Mouse (Mus musculus): Measurements from ENCODE around the gene Ocm.

Gene Ocm

GRCm38 (mm10) chr5:144002461-144003192 lies 23.8 kb downstream of the Ocm start:
- DNase-seq (ENCODE audit: low spot score in 2 of 2): no peak

GRCm38 (mm10) chr5:143999409-143999808 lies 27.1 kb downstream of the Ocm start:
- DNase-seq (ENCODE audit: low spot score in 2 of 2): no peak

- DNase-seq (ENCODE audit: low spot score in 2 of 2): no peak
Observed at GRCm38 (mm10) chr5:143994632-143995365, 31.7 kb downstream of the Ocm start.

- DNase-seq (ENCODE audit: low spot score in 2 of 2): no peak
Observed at GRCm38 (mm10) chr5:143993849-143994248, 32.6 kb downstream of the Ocm start.

GRCm38 (mm10) chr5:143993260-143993659 lies 33.2 kb downstream of the Ocm start:
- no peak for DNase-seq (ENCODE audit: low spot score in 2 of 2)

GRCm38 (mm10) chr5:143992661-143993060 lies 33.8 kb downstream of the Ocm start:
- no peak for DNase-seq (ENCODE audit: low spot score in 2 of 2)

GRCm38 (mm10) chr5:143990086-143990485 lies 36.4 kb downstream of the Ocm start:
- no peak for DNase-seq (ENCODE audit: low spot score in 2 of 2)

GRCm38 (mm10) chr5:143989046-143989445 lies 37.4 kb downstream of the Ocm start:
- DNase-seq (ENCODE audit: low spot score in 2 of 2): no peak

GRCm38 (mm10) chr5:143987596-143987995 lies 38.9 kb downstream of the Ocm start:
- DNase-seq (ENCODE audit: low spot score in 2 of 2): no peak

GRCm38 (mm10) chr5:143985381-143985780 lies 41.1 kb downstream of the Ocm start:
- no peak for DNase-seq (ENCODE audit: low spot score in 2 of 2)

- DNase-seq (ENCODE audit: low spot score in 2 of 2): no peak
Observed at GRCm38 (mm10) chr5:143982361-143982760, 44.1 kb downstream of the Ocm start.

- no peak for DNase-seq (ENCODE audit: low spot score in 2 of 2)
Observed at GRCm38 (mm10) chr5:143980858-143981257, 45.6 kb downstream of the Ocm start.

GRCm38 (mm10) chr5:143976726-143977431 lies 49.6 kb downstream of the Ocm start:
- no peak for DNase-seq (ENCODE audit: low spot score in 2 of 2)

- no peak for DNase-seq (ENCODE audit: low spot score in 2 of 2)
Observed at GRCm38 (mm10) chr5:143976232-143976631, 50.2 kb downstream of the Ocm start.

- DNase-seq (ENCODE audit: low spot score in 2 of 2): no peak
Observed at GRCm38 (mm10) chr5:143975631-143975933, 50.9 kb downstream of the Ocm start.

GRCm38 (mm10) chr5:143974931-143975630 lies 51.4 kb downstream of the Ocm start:
- DNase-seq (ENCODE audit: low spot score in 2 of 2): peak in 1 of 2 experiments; percentile 38

- no peak for DNase-seq (ENCODE audit: low spot score in 2 of 2)
Observed at GRCm38 (mm10) chr5:143972628-143973027, 53.8 kb downstream of the Ocm start.

Data from frontal cortex, postnatal 10 days (tissue).